Mouse (Mus musculus) liver, embryonic 15.5 days (tissue): ENCODE data around the gene Kcnk12. TPM values are rescaled to one million over a fixed set of nuclear protein-coding genes. Genes with fewer than 3 reads are reported as not detected.

Experiments used
- ATAC-seq: fragments of 200-750 bp; cut with Nextera tagmentation; 2 replicates; pipeline ENCODE4 v1.8.0; 2017; ENCODE audit warnings: moderate number of reproducible peaks, mild to moderate bottlenecking, moderate library complexity; ENCODE audit not compliant: insufficient read depth
- H3K27ac ChIP-seq: fragments of 300-500 bp; sonication (generic); replicated peaks from 2 replicates; pipeline ENCODE4 v1.5.1; 2015; ENCODE audit warnings: mild to moderate bottlenecking, inconsistent platforms
- H3K27me3 ChIP-seq: fragments of 300-500 bp; sonication (generic); 2 replicates; pipeline ENCODE4 v1.6.1; 2015; ENCODE audit warnings: mild to moderate bottlenecking, inconsistent platforms
- H3K36me3 ChIP-seq: fragments of 300-500 bp; sonication (generic); replicated peaks from 2 replicates; pipeline ENCODE4 v1.6.1; 2015; ENCODE audit warnings: moderate library complexity, mild to moderate bottlenecking, inconsistent platforms
- H3K4me1 ChIP-seq: fragments of 300-500 bp; sonication (generic); replicated peaks from 2 replicates; pipeline ENCODE4 v1.6.1; 2015; ENCODE audit warnings: inconsistent platforms
- H3K4me2 ChIP-seq: fragments of 300-500 bp; sonication (generic); 2 replicates; pipeline ENCODE4 v1.6.1; 2015; ENCODE audit warnings: moderate library complexity, mild to moderate bottlenecking, inconsistent platforms
- H3K4me3 ChIP-seq: fragments of 300-500 bp; sonication (generic); replicated peaks from 2 replicates; pipeline ENCODE4 v1.5.1; 2015; ENCODE audit warnings: mild to moderate bottlenecking, inconsistent platforms
- H3K9ac ChIP-seq: fragments of 300-500 bp; sonication (generic); 2 replicates; pipeline ENCODE4 v1.6.1; 2015; ENCODE audit warnings: moderate library complexity, mild to moderate bottlenecking, inconsistent platforms
- H3K9me3 ChIP-seq: fragments of 300-500 bp; sonication (generic); replicated peaks from 2 replicates; pipeline ENCODE4 v1.6.1; 2016; ENCODE audit warnings: inconsistent platforms
- WGBS: fragments of 180-500 bp; shearing (Covaris S2); methylation state at CpG from one replicate; pipeline ENCODE4 v1.1.7; 2015; ENCODE audit warnings: mixed read lengths; ENCODE audit not compliant: insufficient replicate concordance; 5-methylcytosine and 5-hydroxymethylcytosine counted together
- polyA plus RNA-seq: library from polyadenylated mRNA; unstranded; fragments of >200 nt; fragmentation: Nextera tagmentation; extraction: Ambion mirVana; gene quantifications from 2 replicates; pipeline ENCODE4 v1.2.1, GENCODE M21; 2015

Gene Kcnk12
- polyA plus RNA-seq, result 0.70 and 0.76 TPM in 2 replicates

GRCm38 (mm10) chr17:87797688-87798291, at the start of gene Kcnk12:
TSS of gene Kcnk12 (minus strand) at chr17:87797994.
- under 1% methylated on average over 46 of the region's 46 CpGs for WGBS
- Histone ChIP-seq H3K9ac (no peak within 1 kb of the TSS; the same call in 1 of the 2 replicates), H3K4me1 (peaks cover 15% of the 10 kb centered on the region), H3K27me3 (peaks cover 56% of the 10 kb centered on the region), H3K9me3 (no peaks in the 10 kb centered on the region), H3K4me3 (peak within 1 kb of the TSS; percentile 45), H3K27ac (no peak within 1 kb of the TSS), H3K36me3 (no peaks in the 10 kb centered on the region), H3K4me2 (peak within 1 kb of the TSS; percentile 62)
- ATAC-seq, result no peak

- Histone ChIP-seq H3K27ac (no peak overlapping the region), H3K36me3 (no peaks in the 10 kb centered on the region), H3K4me3 (no peak overlapping the region), H3K9ac (no peak overlapping the region), H3K27me3 (no peaks in the 10 kb centered on the region), H3K9me3 (no peaks in the 10 kb centered on the region), H3K4me2 (no peak overlapping the region), H3K4me1 (no peaks in the 10 kb centered on the region)
- 63% methylated on average over 5 of the region's 5 CpGs for WGBS
- ATAC-seq, result no peak
These were observed 44.4 kb upstream of the Kcnk12 start for GRCm38 (mm10) chr17:87842156-87842555.

GRCm38 (mm10) chr17:87840079-87840478, 42.3 kb upstream of the Kcnk12 start:
- H3K4me1 ChIP-seq, result no peaks in the 10 kb centered on the region
- WGBS, result 53% methylated on average over 7 of the region's 7 CpGs
- H3K4me2 ChIP-seq, result no peak overlapping the region
- no peak overlapping the region for H3K4me3 ChIP-seq
- H3K9me3 ChIP-seq, result no peaks in the 10 kb centered on the region
- ATAC-seq, result no peak
- no peak overlapping the region for H3K27ac ChIP-seq
- no peaks in the 10 kb centered on the region for H3K27me3 ChIP-seq
- H3K36me3 ChIP-seq, result no peaks in the 10 kb centered on the region
- H3K9ac ChIP-seq, result no peak overlapping the region

- 38% methylated on average over 8 of the region's 8 CpGs for WGBS
- H3K4me2 ChIP-seq, result no peak overlapping the region
- ATAC-seq, result no peak
- no peak overlapping the region for H3K4me3 ChIP-seq
- no peak overlapping the region for H3K27ac ChIP-seq
- no peaks in the 10 kb centered on the region for H3K9me3 ChIP-seq
- no peaks in the 10 kb centered on the region for H3K27me3 ChIP-seq
- H3K4me1 ChIP-seq, result no peaks in the 10 kb centered on the region
- no peaks in the 10 kb centered on the region for H3K36me3 ChIP-seq
- H3K9ac ChIP-seq, result no peak overlapping the region
These were observed 37.1 kb upstream of the Kcnk12 start for GRCm38 (mm10) chr17:87834850-87835249.

GRCm38 (mm10) chr17:87826909-87827308, 29.1 kb upstream of the Kcnk12 start:
- Histone ChIP-seq H3K9ac (no peak overlapping the region), H3K4me2 (no peak overlapping the region), H3K36me3 (no peaks in the 10 kb centered on the region), H3K4me1 (no peaks in the 10 kb centered on the region), H3K4me3 (no peak overlapping the region), H3K9me3 (no peaks in the 10 kb centered on the region), H3K27ac (no peak overlapping the region), H3K27me3 (peaks cover 17% of the 10 kb centered on the region)
- no peak for ATAC-seq
- WGBS, result 5% methylated on average over 12 of the region's 12 CpGs

- no peak for ATAC-seq
- no peak overlapping the region for H3K4me3 ChIP-seq
- 23% methylated on average over 23 of the region's 23 CpGs for whole genome bisulfite sequencing
- no peak overlapping the region for H3K4me2 ChIP-seq
- peaks cover 17% of the 10 kb centered on the region for H3K27me3 ChIP-seq
- no peaks in the 10 kb centered on the region for H3K36me3 ChIP-seq
- H3K9ac ChIP-seq, result no peak overlapping the region
- no peaks in the 10 kb centered on the region for H3K4me1 ChIP-seq
- H3K9me3 ChIP-seq, result no peaks in the 10 kb centered on the region
- no peak overlapping the region for H3K27ac ChIP-seq
These were observed 28.3 kb upstream of the Kcnk12 start for GRCm38 (mm10) chr17:87826036-87826560.

- 29% methylated on average over 5 of the region's 5 CpGs for WGBS
- no peak overlapping the region for H3K9ac ChIP-seq
- no peaks in the 10 kb centered on the region for H3K4me1 ChIP-seq
- H3K9me3 ChIP-seq, result no peaks in the 10 kb centered on the region
- H3K27ac ChIP-seq, result no peak overlapping the region
- no peak for ATAC-seq
- H3K27me3 ChIP-seq, result peaks cover 17% of the 10 kb centered on the region
- no peak overlapping the region for H3K4me2 ChIP-seq
- no peak overlapping the region for H3K4me3 ChIP-seq
- H3K36me3 ChIP-seq, result no peaks in the 10 kb centered on the region
These were observed 27.7 kb upstream of the Kcnk12 start for GRCm38 (mm10) chr17:87825454-87826008.

GRCm38 (mm10) chr17:87823031-87823430, 25.2 kb upstream of the Kcnk12 start:
- Histone ChIP-seq H3K4me1 (no peaks in the 10 kb centered on the region), H3K27me3 (peaks cover 16% of the 10 kb centered on the region), H3K27ac (no peak overlapping the region), H3K9me3 (no peaks in the 10 kb centered on the region), H3K9ac (no peak overlapping the region), H3K4me2 (no peak overlapping the region), H3K36me3 (no peaks in the 10 kb centered on the region), H3K4me3 (no peak overlapping the region)
- 57% methylated on average over 3 of the region's 3 CpGs for WGBS
- no peak for ATAC-seq

GRCm38 (mm10) chr17:87809556-87809955, 11.8 kb upstream of the Kcnk12 start:
- no peak overlapping the region for H3K9ac ChIP-seq
- no peaks in the 10 kb centered on the region for H3K9me3 ChIP-seq
- H3K27ac ChIP-seq, result no peak overlapping the region
- ATAC-seq, result no peak
- H3K4me1 ChIP-seq, result no peaks in the 10 kb centered on the region
- 70% methylated on average over 2 of the region's 2 CpGs for WGBS
- H3K27me3 ChIP-seq, result no peaks in the 10 kb centered on the region
- H3K4me3 ChIP-seq, result no peak overlapping the region
- H3K36me3 ChIP-seq, result no peaks in the 10 kb centered on the region
- no peak overlapping the region for H3K4me2 ChIP-seq

- Histone ChIP-seq H3K36me3 (no peaks in the 10 kb centered on the region), H3K4me1 (peaks cover 15% of the 10 kb centered on the region), H3K27me3 (peaks cover 54% of the 10 kb centered on the region), H3K9ac (no peak overlapping the region), H3K27ac (no peak overlapping the region), H3K4me3 (no peak overlapping the region), H3K9me3 (no peaks in the 10 kb centered on the region), H3K4me2 (no peak overlapping the region)
- 47% methylated on average over 3 of the region's 3 CpGs for WGBS
- ATAC-seq, result no peak
These were observed 2.1 kb upstream of the Kcnk12 start for GRCm38 (mm10) chr17:87799948-87800340.

- WGBS, result 48% methylated on average over 13 of the region's 13 CpGs
- peaks cover 15% of the 10 kb centered on the region for H3K4me1 ChIP-seq
- ATAC-seq, result no peak
- H3K27me3 ChIP-seq, result peaks cover 56% of the 10 kb centered on the region
- H3K9me3 ChIP-seq, result no peaks in the 10 kb centered on the region
- H3K4me3 ChIP-seq, result no peak overlapping the region
- H3K27ac ChIP-seq, result no peak overlapping the region
- no peaks in the 10 kb centered on the region for H3K36me3 ChIP-seq
- H3K9ac ChIP-seq, result no peak overlapping the region
- H3K4me2 ChIP-seq, result no peak overlapping the region
These were observed 1.6 kb upstream of the Kcnk12 start for GRCm38 (mm10) chr17:87799212-87799947.
